Mouse (Mus musculus): ENCODE measurements around the gene Farsb. TPM values are rescaled to one million over a fixed set of nuclear protein-coding genes. Genes with fewer than 3 reads are reported as not detected.

Gene Farsb
- total RNA-seq, 4 experiments from 2014 or later: 58.2 to 64.4 (median 60.6) TPM

GRCm38 (mm10) chr1:78484361-78484760 is 4.3 kb downstream of the Farsb start:
- no peak for DNase-seq (ENCODE audit: low spot score in 2 of 2)

GRCm38 (mm10) chr1:78483430-78483829 is 5.3 kb downstream of the Farsb start:
- DNase-seq (ENCODE audit: low spot score in 2 of 2): no peak

GRCm38 (mm10) chr1:78472441-78472840 is 16.3 kb downstream of the Farsb start:
- DNase-seq (ENCODE audit: low spot score in 2 of 2): no peak

DNA sequence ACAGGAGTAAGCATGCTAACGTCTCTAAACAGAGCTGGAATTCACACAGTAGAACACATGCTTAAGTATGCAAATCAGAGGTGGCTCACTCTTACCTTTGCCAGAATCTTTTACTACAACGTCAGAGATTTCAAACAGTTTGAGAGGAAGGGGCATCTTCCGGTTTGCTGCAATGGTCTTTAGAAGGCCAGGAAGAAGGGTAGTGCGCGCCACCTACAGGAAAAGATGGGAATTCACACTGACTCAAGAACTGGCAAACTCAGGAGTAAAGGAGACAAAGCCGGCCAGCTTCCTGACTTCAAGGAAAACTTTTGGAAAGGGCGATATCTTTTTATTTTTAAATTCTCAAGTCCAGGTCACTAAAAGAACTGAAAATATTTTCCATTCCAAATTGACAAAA is 34.0 kb downstream of the Farsb start:
- DNase-seq (ENCODE audit: low spot score in 2 of 2): no peak

DNA sequence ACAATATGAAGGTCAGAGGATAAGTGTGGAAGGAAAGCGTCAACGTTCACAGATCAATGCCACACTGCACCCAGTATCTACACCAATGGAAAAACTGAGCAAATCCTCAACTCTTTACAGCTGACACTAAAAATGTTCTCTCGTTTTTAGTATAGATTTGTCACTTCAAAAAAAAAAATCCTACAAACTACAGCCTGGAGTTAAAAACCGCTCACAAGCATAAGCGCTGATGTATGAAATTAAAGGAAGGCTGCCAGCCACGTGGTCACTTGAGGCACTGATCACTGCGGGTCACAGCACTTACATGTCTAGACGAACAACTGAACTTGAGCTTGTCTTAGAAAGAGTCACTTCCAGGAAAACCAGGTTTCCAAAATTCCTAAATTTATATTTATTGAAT is 34.8 kb downstream of the Farsb start:
- DNase-seq (ENCODE audit: low spot score in 2 of 2): no peak

- no peak for DNase-seq (ENCODE audit: low spot score in 2 of 2)
Observed at GRCm38 (mm10) chr1:78452544-78452943, 36.2 kb downstream of the Farsb start.

DNA sequence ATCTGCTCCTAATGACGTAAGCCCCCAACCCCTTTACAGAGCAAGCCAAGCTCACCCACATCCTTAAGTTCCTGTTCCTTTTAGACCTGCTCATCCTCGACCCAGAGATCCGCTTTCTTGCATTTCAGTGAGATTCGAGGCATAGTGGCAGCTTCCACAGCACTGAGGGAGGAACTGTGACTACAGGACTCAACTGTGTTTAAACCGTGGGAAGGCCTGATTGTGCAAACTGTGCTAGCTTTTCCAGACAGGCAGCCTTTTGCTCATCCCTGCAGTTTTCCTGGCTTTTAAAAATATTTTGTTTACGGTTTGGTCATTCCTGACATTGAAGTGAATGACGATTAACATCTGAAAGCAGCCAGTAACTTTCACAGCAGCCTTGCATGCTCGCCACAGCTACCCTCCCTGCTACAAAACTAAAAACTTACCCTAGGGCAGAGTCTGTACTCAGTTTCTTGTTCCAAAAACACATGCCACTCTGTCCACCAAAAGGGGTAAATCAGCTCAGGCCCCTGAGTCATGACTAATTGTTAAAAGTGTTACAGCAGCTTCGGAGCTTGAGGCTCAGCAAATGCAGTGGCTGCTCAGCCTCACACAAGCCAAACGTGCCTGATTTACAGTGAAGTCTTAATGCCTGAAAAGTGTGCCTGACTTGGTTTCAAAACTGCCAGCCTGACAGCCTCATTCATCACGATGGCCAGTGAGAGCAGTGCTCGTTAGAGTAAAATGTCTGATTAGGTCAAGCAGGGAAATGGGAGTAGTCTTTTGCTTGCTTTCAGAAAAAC is 37.4 kb downstream of the Farsb start:
- DNase-seq (ENCODE audit: low spot score in 2 of 2): no peak

DNA sequence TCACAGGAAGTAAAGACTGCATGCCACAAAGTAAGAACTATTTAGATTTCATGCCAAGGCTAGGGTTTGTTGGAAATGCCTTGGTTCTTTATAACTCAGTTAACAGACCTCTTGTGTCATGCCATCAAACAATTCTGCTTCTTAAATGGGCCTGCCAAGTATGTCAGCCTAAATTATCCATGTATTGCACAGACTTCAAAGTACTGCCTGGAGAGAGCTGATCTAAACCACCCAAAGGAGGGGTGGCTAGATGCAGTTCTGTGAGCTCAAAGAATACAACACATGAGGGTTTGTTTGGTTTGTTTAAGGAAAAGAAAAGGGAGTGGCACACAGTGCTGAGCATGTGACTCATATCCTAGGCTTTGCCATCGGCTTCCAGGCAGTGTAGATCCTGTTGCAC is 40.6 kb downstream of the Farsb start:
- DNase-seq (ENCODE audit: low spot score in 2 of 2): no peak

GRCm38 (mm10) chr1:78446742-78447141 is 42.0 kb downstream of the Farsb start:
- DNase-seq (ENCODE audit: low spot score in 2 of 2): no peak

GRCm38 (mm10) chr1:78446232-78446631 is 42.5 kb downstream of the Farsb start:
- DNase-seq (ENCODE audit: low spot score in 2 of 2): no peak

GRCm38 (mm10) chr1:78443056-78443455 is 45.6 kb downstream of the Farsb start:
- no peak for DNase-seq (ENCODE audit: low spot score in 2 of 2)

DNA sequence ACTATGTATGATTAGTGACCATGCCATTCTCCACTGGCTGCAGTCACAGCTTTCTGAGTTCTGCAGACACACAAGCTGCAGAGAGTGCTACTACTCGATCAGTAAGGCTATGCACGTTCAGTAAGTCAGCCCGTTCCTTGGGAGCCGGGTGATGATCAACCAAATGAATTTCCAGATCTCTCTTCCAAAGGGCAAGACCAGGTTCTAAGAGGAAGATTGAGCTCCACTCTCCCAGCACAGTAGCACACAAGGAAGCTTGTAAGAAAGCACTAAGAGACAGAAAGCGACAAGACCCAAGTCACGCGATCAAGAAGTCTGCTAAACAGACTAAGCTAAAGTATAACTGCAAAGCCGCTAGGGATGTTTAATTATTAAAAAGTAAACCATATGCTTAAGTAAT is 48.0 kb downstream of the Farsb start:
- DNase-seq (ENCODE audit: low spot score in 2 of 2): no peak

DNA sequence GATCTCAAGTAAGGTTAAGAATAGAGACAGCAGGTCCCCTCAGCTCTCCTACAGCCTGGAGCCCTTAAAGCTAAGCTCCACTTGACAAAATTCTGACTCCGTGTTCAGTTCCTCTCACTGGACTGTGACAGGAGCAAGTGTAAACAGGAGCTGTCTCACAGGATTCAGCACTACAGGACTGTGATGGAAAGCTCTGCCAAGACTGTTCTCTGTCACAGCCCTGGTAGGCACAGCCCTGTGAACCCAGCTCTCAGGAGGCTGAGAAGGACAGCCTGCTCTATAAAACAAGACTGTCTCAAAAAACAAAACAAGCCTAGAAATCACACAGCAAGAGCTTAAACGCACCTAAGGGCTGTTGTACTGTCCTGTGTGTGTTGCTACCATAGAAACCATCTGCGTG is 51.5 kb downstream of the Farsb start:
- DNase-seq (ENCODE audit: low spot score in 2 of 2): no peak

DNA sequence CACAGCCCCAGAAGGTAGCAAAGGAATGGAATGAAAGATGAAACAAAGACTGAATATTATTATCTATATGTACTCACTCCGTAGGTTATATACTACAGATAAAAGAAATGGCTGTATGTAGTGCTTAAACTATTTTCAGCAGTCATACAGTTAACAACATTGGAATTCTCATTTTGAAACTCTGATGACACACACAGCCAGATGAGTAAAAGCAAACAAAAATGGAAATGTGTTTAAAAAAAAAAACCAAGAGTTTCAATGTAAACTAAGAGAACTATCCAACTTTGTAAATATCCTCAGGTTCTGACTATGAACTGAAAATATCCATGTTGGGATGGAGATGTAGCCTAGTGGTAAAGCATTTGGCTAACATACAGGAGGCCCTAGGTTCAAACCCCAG is 52.3 kb downstream of the Farsb start:
- no peak for DNase-seq (ENCODE audit: low spot score in 2 of 2)

GRCm38 (mm10) chr1:78435967-78436366 is 52.7 kb downstream of the Farsb start:
- no peak for DNase-seq (ENCODE audit: low spot score in 2 of 2)

DNA sequence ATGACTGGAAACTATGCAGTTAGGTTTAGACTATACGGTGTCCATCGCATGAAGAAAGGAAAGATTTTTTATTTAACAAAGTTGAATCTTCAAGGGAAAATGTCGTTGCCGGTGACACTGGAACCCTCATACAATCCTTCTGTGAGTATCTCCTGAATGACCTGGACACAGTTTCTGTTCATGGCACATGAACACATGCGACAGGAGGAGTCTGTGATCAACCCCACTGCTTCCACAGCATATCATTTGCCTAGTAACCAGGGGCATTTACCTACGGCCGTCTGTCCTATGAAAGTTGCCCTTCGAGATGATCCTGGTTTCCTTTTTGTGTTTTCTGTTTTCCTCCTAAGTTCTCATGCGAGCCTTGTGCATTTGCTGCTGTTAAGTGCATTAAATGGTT is 55.2 kb downstream of the Farsb start:
- DNase-seq (ENCODE audit: low spot score in 2 of 2): no peak

GRCm38 (mm10) chr1:78428851-78429250 is 59.8 kb downstream of the Farsb start:
- DNase-seq (ENCODE audit: low spot score in 2 of 2): no peak

DNA sequence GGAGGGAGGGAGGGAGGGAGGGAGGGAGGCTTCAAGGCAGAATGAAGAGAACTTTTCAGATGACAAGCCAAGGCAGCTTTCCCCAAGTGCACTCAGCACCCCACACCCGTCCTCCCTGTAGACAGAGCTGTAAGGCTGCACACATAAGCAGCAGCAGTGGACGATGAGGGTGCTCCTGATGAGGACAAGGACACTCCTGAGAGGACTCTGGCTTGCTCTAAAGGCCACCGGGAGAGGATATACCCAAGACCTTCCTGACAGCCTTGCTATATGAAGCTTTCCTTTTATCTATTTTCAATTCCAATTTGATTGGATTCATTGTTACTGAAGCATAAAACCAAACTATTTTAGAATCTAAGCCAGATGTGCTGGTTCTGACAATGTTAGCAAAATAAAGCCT is 61.9 kb downstream of the Farsb start:
- DNase-seq (ENCODE audit: low spot score in 2 of 2): no peak

DNA sequence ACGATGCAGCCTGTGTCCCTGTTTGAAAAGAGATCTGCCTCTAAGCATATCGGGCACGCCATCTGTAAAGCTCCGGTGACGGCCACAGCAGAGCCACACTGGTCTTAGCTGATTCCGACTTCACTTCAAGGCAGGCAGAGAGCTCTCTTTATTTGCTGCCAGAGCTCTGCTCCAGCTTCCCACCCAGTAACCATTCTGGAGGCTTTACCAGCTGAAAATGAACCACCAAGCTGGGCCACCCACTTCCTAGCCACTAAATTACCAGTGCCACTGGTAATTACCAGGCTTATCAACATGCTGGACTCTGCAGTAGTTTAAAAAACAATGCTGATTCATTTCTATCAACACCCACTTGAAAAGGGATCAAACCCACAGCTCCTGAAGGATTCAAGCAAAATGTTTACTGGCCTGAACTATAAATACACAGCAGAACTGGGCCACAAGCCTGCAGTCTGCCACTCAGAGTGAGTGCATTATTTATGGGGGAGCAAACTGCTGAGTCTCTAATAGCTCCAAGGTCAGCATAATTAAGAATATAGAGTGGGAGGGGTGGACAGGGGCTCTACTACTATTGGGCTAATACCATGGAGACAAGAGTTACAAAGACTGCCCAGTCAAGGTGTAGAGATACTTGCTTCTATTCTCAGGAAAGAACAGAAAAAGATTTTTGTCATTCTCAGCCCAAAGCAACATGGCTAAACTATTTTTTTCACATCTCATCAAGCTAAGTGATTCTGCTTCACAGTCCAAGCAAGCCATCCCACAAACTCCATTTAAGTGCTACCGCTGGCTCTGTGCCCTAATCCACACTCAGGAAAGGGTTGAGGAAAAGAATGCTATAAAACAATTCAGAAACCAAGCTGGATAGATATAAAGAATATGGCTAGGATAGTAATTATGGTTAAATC is 62.6 kb downstream of the Farsb start:
- DNase-seq (ENCODE audit: low spot score in 2 of 2): peak in 1 of 2 experiments; percentile 54

DNA sequence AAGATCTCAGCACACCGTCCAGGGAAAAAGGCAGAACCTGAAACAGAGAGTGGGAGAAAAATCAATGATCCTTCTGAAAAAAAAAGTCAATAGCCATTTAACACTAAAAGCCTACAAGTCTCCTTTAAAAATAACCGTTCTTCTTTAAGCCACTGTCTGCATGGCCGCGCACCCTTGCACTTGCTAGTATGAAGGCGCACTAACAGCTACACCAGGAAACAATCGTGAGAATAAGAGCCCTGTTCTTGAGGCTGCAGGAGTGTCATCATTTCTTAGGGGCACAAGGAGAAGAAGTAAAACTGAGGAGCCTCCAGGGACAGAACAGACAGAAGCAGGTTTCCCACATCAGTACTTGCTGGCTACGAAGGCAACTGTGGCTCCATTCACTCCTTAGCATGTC is 63.4 kb downstream of the Farsb start:
- no peak for DNase-seq (ENCODE audit: low spot score in 2 of 2)

DNA sequence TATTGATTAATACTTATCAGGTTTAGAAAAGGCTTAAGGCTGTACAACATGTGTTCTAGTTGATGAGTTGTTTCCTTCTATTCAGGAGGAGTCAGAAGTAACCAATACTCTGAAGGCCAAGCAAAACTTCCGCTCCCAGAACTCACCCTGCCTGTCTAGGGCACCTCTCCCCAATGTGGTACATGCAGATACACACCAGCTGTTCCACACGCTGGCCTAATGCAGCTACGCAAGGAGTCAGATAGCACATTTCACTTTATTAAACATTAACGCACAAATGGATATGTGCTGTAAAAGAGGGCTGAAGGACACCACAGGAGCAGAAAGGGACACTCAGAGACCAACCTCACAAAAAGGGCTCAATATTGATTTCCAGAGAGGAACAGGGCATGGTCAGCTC is 63.8 kb downstream of the Farsb start:
- no peak for DNase-seq (ENCODE audit: low spot score in 2 of 2)

DNA sequence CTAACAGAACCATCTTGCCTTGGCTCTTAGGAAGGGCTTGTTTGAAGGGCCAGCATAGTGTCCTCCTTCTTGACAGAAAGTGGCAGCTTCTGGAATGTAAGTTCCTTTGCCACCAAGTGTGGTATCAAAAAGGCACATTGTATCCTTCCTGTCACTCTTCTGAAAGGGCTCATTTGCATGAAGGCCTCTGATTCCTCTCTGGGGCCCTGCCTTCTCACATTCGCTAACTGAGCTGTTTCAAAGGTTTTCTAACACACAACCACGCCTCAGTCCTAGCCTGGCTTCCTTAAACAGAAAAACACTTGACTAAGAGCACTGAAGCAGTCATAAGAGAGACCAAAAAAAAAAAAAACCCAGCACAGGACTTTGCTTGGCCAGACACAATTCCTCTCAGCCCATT is 66.1 kb downstream of the Farsb start:
- DNase-seq (ENCODE audit: low spot score in 2 of 2): no peak

DNA sequence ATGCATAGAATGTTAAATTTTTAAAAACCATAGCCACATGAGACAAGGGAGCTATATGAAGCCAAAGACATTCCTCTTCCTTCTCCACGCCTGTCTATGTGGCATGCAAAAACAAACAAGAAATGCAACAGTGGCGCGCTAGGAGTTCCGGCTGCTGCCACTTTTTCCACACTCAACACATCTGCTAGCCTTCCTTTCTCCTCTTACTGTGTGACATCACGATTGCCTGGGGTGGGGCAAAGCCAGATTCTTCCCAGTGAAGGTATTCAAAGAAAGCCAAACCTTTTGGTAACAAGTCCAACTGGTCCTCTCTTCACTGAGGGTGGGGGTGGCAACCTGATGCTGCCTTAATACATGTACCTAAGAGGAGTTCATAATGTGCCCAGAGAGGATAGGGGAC is 66.9 kb downstream of the Farsb start:
- DNase-seq (ENCODE audit: low spot score in 2 of 2): no peak

Measured in left cerebral cortex, adult 8-10 months (tissue).